Comparison of ENCODE assay signal across 7 mouse cellular contexts in genomic region chr11:98400161-98400726, GRCm38 (mm10). TPM values are rescaled to one million over a fixed set of nuclear protein-coding genes. Genes with fewer than 3 reads are reported as not detected.
DNase-seq lines count a peak whose midpoint lies in the region; ATAC-seq lines count a peak whose summit lies in the region.

Gene Pgap3, minus strand, starts transcription at chr11:98400490.

- no peaks in the 10 kb centered on the region for H3K36me3 ChIP-seq in limb, embryonic 10.5 days
- H3K36me3 ChIP-seq in midbrain, embryonic 13.5 days: peaks cover 7% of the 10 kb centered on the region

- peak within 1 kb of the TSS; percentile 83 for H3K4me3 ChIP-seq in limb, embryonic 10.5 days
- peak within 1 kb of the TSS; percentile 64 for H3K4me3 ChIP-seq in midbrain, embryonic 13.5 days (replicated peaks)

- H3K27ac ChIP-seq in limb, embryonic 10.5 days: peak within 1 kb of the TSS; percentile 97
- peak within 1 kb of the TSS; percentile 98 for H3K27ac ChIP-seq in midbrain, embryonic 13.5 days

- peak; percentile 84 for DNase-seq in adrenal gland, adult 8-10 months
- DNase-seq in embryo, embryonic 9.5 days (ENCODE audit: extremely low spot score): peak; percentile 93
- DNase-seq in gonadal fat pad, adult 2 months (ENCODE audit: low read depth): no peak
- DNase-seq in kidney, adult 11 months: peak; percentile 93
- DNase-seq in limb, embryonic 10.5 days (ENCODE audit: low spot score): peak; percentile 92
- peak; percentile 83 for DNase-seq in spleen, adult 12 weeks (ENCODE audit: low spot score)

- under 1% methylated on average over 40 of the region's 40 CpGs for WGBS in limb, embryonic 10.5 days
- WGBS in midbrain, embryonic 13.5 days: under 1% methylated on average over 40 of the region's 40 CpGs

- H3K27me3 ChIP-seq in limb, embryonic 10.5 days (ENCODE audit: low read depth, poor library complexity, severe bottlenecking): no peaks in the 10 kb centered on the region
- H3K27me3 ChIP-seq in midbrain, embryonic 13.5 days: peaks cover 12% of the 10 kb centered on the region

- peaks cover 16% of the 10 kb centered on the region for H3K4me1 ChIP-seq in limb, embryonic 10.5 days
- H3K4me1 ChIP-seq in midbrain, embryonic 13.5 days (replicated peaks): peaks cover 14% of the 10 kb centered on the region

- peak; percentile 94 for ATAC-seq in midbrain, embryonic 13.5 days

- peak within 1 kb of the TSS; percentile 76 for H3K9ac ChIP-seq in midbrain, embryonic 13.5 days (replicated peaks)

- H3K9me3 ChIP-seq in limb, embryonic 10.5 days (replicated peaks): no peaks in the 10 kb centered on the region
- H3K9me3 ChIP-seq in midbrain, embryonic 13.5 days: no peaks in the 10 kb centered on the region

- peak within 1 kb of the TSS; percentile 68 for H3K4me2 ChIP-seq in midbrain, embryonic 13.5 days (replicated peaks)

RNA-seq across cellular contexts. Expression of gene Pgap3, which starts in this region (rescaled TPM):
- 10 to 100 TPM in 1 of 4 experiments, 1 to 10 TPM in 3; 5.7 to 10.5 (median 7.5) TPM for total RNA-seq in adrenal gland, adult 8-10 months (2022)
- polyA plus RNA-seq in gonadal fat pad, adult 2 months (2012; rRNA removed): 29.5 and 30.4 TPM in 2 replicates
- 9.7 and 10.5 TPM in 2 replicates for polyA plus RNA-seq in limb, embryonic 10.5 days (2016; fragmentation: Nextera tagmentation; extraction: Ambion mirVana)
- 9.2 and 10.7 TPM in 2 replicates for polyA plus RNA-seq in midbrain, embryonic 13.5 days (2015; fragmentation: Nextera tagmentation; extraction: Ambion mirVana)
